Mouse (Mus musculus) heart, embryonic 10.5 days (tissue): Measurements from ENCODE around the gene Twf1. TPM values are rescaled to one million over a fixed set of nuclear protein-coding genes. Genes with fewer than 3 reads are reported as not detected.

Experiments
- DNase-seq: peaks from one replicate; pipeline ENCODE4 v3.0.0-alpha.2; 2017; ENCODE audit warnings: low spot score
- H3K27ac ChIP-seq: fragments of 300-500 bp; sonication (generic); 2 replicates; pipeline ENCODE4 v1.5.1; 2016; ENCODE audit warnings: mild to moderate bottlenecking
- H3K27me3 ChIP-seq: fragments of 300-500 bp; sonication (generic); 2 replicates; pipeline ENCODE4 v1.6.1; 2016; ENCODE audit warnings: mild to moderate bottlenecking; ENCODE audit not compliant: poor library complexity, insufficient read depth, severe bottlenecking
- H3K36me3 ChIP-seq: fragments of 300-500 bp; sonication (generic); 2 replicates; pipeline ENCODE4 v1.6.1; 2016; ENCODE audit warnings: mild to moderate bottlenecking, moderate library complexity
- H3K4me1 ChIP-seq: fragments of 300-500 bp; sonication (generic); 2 replicates; pipeline ENCODE4 v1.6.1; 2016; ENCODE audit warnings: mild to moderate bottlenecking
- H3K4me3 ChIP-seq: fragments of 300-500 bp; sonication (generic); 2 replicates; pipeline ENCODE4 v1.5.1; 2016; ENCODE audit warnings: mild to moderate bottlenecking, moderate library complexity
- H3K9me3 ChIP-seq: fragments of 300-500 bp; sonication (generic); 2 replicates; pipeline ENCODE4 v1.6.1; 2016; ENCODE audit warnings: mild to moderate bottlenecking, moderate library complexity
- WGBS: fragments of 180-500 bp; shearing (Covaris S2); methylation state at CpG from one replicate; pipeline ENCODE4 v1.1.7; 2016; 5-methylcytosine and 5-hydroxymethylcytosine counted together
- polyA plus RNA-seq: library from polyadenylated mRNA; unstranded; fragments of >200 nt; fragmentation: Nextera tagmentation; extraction: Ambion mirVana; gene quantifications from 2 replicates; pipeline ENCODE4 v1.2.1, GENCODE M21; 2016

The Twf1 gene
- polyA plus RNA-seq, 1 experiment from 2014 or later = 61.5 TPM

- Histone ChIP-seq H3K27me3 (no peaks in the 10 kb centered on the region), H3K27ac (no peak overlapping the region), H3K36me3 (no peaks in the 10 kb centered on the region), H3K4me3 (no peak overlapping the region), H3K4me1 (0 out of 2 replicates have a peak, but pooled peaks cover under 1% of the 10 kb centered on the region), H3K9me3 (no peaks in the 10 kb centered on the region)
- 79% methylated on average over 1 of the region's 1 CpGs for WGBS
- DNase-seq = no peak
Measured at GRCm38 (mm10) chr15:94593586-94593985, 3.9 kb upstream of the Twf1 start.

GRCm38 (mm10) chr15:94591356-94591755, 1.7 kb upstream of the Twf1 start:
- 0 out of 2 replicates have a peak, but pooled peaks cover 5% of the 10 kb centered on the region for H3K36me3 ChIP-seq
- H3K9me3 ChIP-seq = no peaks in the 10 kb centered on the region
- no peak for DNase-seq
- no peaks in the 10 kb centered on the region for H3K27me3 ChIP-seq
- H3K27ac ChIP-seq = no peak overlapping the region
- no peak overlapping the region for H3K4me3 ChIP-seq
- H3K4me1 ChIP-seq = peaks cover 4% of the 10 kb centered on the region; the same call in 1 of the 2 replicates
- 84% methylated on average over 4 of the region's 4 CpGs for WGBS

GRCm38 (mm10) chr15:94590083-94590482, 394 bp upstream of the Twf1 start:
- H3K4me1 ChIP-seq = peaks cover 4% of the 10 kb centered on the region; the same call in 1 of the 2 replicates
- H3K4me3 ChIP-seq = peak overlapping the region; percentile 98
- H3K36me3 ChIP-seq = peaks cover 18% of the 10 kb centered on the region
- WGBS = 13% methylated on average over 8 of the region's 8 CpGs
- no peak for DNase-seq
- H3K27ac ChIP-seq = peak overlapping the region; percentile 96
- H3K27me3 ChIP-seq = no peaks in the 10 kb centered on the region
- H3K9me3 ChIP-seq = no peaks in the 10 kb centered on the region

GRCm38 (mm10) chr15:94587826-94588715, 1.6 kb downstream of the Twf1 start:
- Histone ChIP-seq H3K4me1 (peaks cover 4% of the 10 kb centered on the region; the same call in 1 of the 2 replicates), H3K36me3 (peaks cover 38% of the 10 kb centered on the region), H3K27me3 (no peaks in the 10 kb centered on the region), H3K9me3 (no peaks in the 10 kb centered on the region), H3K4me3 (peak overlapping the region; percentile 98), H3K27ac (no peak overlapping the region)
- WGBS = 87% methylated on average over 9 of the region's 9 CpGs
- no peak for DNase-seq

- H3K9me3 ChIP-seq = no peaks in the 10 kb centered on the region
Measured at GRCm38 (mm10) chr15:94584738-94585137, 5.0 kb downstream of the Twf1 start.

GRCm38 (mm10) chr15:94583153-94583552, 6.5 kb downstream of the Twf1 start:
- Histone ChIP-seq H3K27ac (no peak overlapping the region), H3K4me3 (no peak overlapping the region), H3K4me1 (no peaks in the 10 kb centered on the region; the same call in 1 of the 2 replicates), H3K36me3 (peaks cover 80% of the 10 kb centered on the region), H3K27me3 (no peaks in the 10 kb centered on the region), H3K9me3 (no peaks in the 10 kb centered on the region)
- WGBS = 88% methylated on average over 10 of the region's 10 CpGs
- no peak for DNase-seq

More at GRCm38 (mm10) chr15:94584738-94585137, 5.0 kb downstream of the Twf1 start:
- Histone ChIP-seq H3K4me1 (peaks cover 4% of the 10 kb centered on the region; the same call in 1 of the 2 replicates), H3K36me3 (peaks cover 71% of the 10 kb centered on the region), H3K4me3 (no peak overlapping the region), H3K27ac (no peak overlapping the region), H3K27me3 (no peaks in the 10 kb centered on the region)
- DNase-seq = no peak
- WGBS = 86% methylated on average over 4 of the region's 4 CpGs

- no peak overlapping the region for H3K4me3 ChIP-seq
- H3K36me3 ChIP-seq = peaks cover 82% of the 10 kb centered on the region
- no peak overlapping the region for H3K27ac ChIP-seq
- no peaks in the 10 kb centered on the region for H3K4me1 ChIP-seq
- no peaks in the 10 kb centered on the region for H3K27me3 ChIP-seq
- DNase-seq = no peak
- WGBS = 89% methylated on average over 7 of the region's 7 CpGs
- H3K9me3 ChIP-seq = no peaks in the 10 kb centered on the region
Measured at GRCm38 (mm10) chr15:94582000-94582593, 7.6 kb downstream of the Twf1 start.

GRCm38 (mm10) chr15:94574566-94575268, 15.0 kb downstream of the Twf1 start:
- H3K27me3 ChIP-seq = no peaks in the 10 kb centered on the region
- H3K36me3 ChIP-seq = peaks cover 11% of the 10 kb centered on the region
- H3K4me1 ChIP-seq = no peaks in the 10 kb centered on the region
- H3K9me3 ChIP-seq = no peaks in the 10 kb centered on the region
- 67% methylated on average over 4 of the region's 4 CpGs for WGBS
- H3K4me3 ChIP-seq = no peak overlapping the region
- DNase-seq = no peak
- H3K27ac ChIP-seq = no peak overlapping the region

- Histone ChIP-seq H3K36me3 (no peaks in the 10 kb centered on the region), H3K27ac (no peak overlapping the region), H3K9me3 (no peaks in the 10 kb centered on the region), H3K4me3 (no peak overlapping the region), H3K27me3 (no peaks in the 10 kb centered on the region), H3K4me1 (no peaks in the 10 kb centered on the region)
- no peak for DNase-seq
- 71% methylated on average over 7 of the region's 8 CpGs for WGBS
Measured at GRCm38 (mm10) chr15:94572746-94573145, 16.9 kb downstream of the Twf1 start.

GRCm38 (mm10) chr15:94571501-94571900, 18.2 kb downstream of the Twf1 start:
- WGBS = 87% methylated on average over 4 of the region's 4 CpGs
- H3K27ac ChIP-seq = no peak overlapping the region
- H3K36me3 ChIP-seq = no peaks in the 10 kb centered on the region
- H3K9me3 ChIP-seq = no peaks in the 10 kb centered on the region
- no peak overlapping the region for H3K4me3 ChIP-seq
- H3K4me1 ChIP-seq = no peaks in the 10 kb centered on the region
- no peaks in the 10 kb centered on the region for H3K27me3 ChIP-seq
- no peak for DNase-seq

- Histone ChIP-seq H3K9me3 (no peaks in the 10 kb centered on the region), H3K27ac (no peak overlapping the region), H3K4me1 (no peaks in the 10 kb centered on the region), H3K4me3 (no peak overlapping the region), H3K27me3 (no peaks in the 10 kb centered on the region), H3K36me3 (no peaks in the 10 kb centered on the region)
- DNase-seq = no peak
- WGBS = 87% methylated on average over 10 of the region's 10 CpGs
Measured at GRCm38 (mm10) chr15:94568496-94569182, 21.1 kb downstream of the Twf1 start.

GRCm38 (mm10) chr15:94565854-94566253, 23.8 kb downstream of the Twf1 start:
- DNase-seq = no peak
- WGBS = 82% methylated on average over 9 of the region's 9 CpGs
- H3K4me3 ChIP-seq = no peak overlapping the region
- no peaks in the 10 kb centered on the region for H3K27me3 ChIP-seq
- no peak overlapping the region for H3K27ac ChIP-seq
- H3K4me1 ChIP-seq = no peaks in the 10 kb centered on the region
- no peaks in the 10 kb centered on the region for H3K9me3 ChIP-seq
- H3K36me3 ChIP-seq = no peaks in the 10 kb centered on the region
